Mouse (Mus musculus): ENCODE measurements around the gene Gfm2. TPM values are rescaled to one million over a fixed set of nuclear protein-coding genes. Genes with fewer than 3 reads are reported as not detected.
A peak's percentile ranks its signal among the peaks of the same experiment; 100 is the strongest.
"Not testable (repeated sequence)": the region's sequence is repeated elsewhere in the genome, so short reads cannot be mapped to it uniquely, and the experiment has no call there.

Gfm2 gene
- 9.1 and 15.5 TPM in 2 replicates for polyA plus RNA-seq (2011; ENCODE audit: insufficient read depth, insufficient read length, low replicate concordance, missing spikeins)

DNA sequence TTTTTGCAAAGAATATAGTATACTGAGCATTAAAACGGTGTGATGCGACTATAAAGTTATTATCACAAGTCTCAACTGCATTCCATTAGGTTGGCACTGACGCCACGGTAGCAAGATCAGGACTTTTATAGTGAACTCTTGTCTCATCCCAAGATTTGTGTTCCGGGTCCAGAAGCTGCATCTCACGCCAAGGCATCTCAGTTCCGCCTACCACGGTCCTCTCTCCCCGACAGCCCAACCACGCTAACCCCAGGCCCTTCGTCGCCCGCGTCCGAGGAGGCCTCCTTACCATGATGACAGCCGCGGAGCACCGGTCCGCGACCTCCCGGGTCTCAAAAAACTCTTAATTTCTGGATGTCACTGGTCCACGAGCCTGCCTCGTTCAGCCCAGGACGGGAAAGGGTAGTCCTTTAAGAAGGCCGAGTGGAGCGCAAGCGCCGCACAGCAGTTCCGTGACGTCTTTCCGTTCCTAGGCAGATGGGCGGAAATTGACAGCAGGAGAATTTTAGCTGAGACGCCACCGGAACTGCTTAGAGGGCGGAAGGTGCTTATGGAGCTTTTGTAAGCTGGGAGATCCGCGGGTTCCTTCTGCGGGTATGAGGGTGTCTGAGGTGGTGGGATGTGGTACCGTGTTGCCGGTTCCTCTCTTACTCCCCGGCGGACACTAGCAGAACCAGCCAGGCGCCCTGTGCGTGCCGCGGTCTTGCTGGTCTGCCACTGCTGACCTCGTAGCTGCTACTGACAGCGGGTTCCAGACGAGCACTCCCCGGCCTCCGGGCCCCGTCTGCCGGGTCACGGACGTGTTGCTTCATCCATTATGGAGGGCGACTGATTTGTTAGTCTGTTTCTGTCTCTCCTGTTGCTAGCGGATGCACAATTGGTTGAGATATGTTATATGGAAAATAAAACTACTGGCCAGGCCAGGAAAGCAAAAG lies at the start of gene Gfm2, which contains the start of gene Nsa2:
Gene Gfm2 (plus strand): TSS at position 472 of the 935 bp plus-strand sequence.
Gene Nsa2 (minus strand): TSS at position 472 of the 935 bp plus-strand sequence.
- H3K4me1 ChIP-seq (ENCODE audit: control insufficient read depth, insufficient read depth, low read length) = no peaks in the 10 kb centered on the region
- H3K27ac ChIP-seq (ENCODE audit: control insufficient read depth, insufficient read depth, low read depth, low read length, poor library complexity) = peak within 1 kb of the TSS; percentile 89
- under 1% methylated on average over 57 of the region's 57 CpGs for WGBS
- TF ChIP-seq POLR2A (IDR thresholded peaks at IDR 0.05; ENCODE audit: borderline replicate concordance, control insufficient read depth, low read depth, low read length) (peak; percentile 17; the same call in 1 of the 2 replicates), CTCF (IDR thresholded peaks at IDR 0.05; ENCODE audit: control insufficient read depth, insufficient read depth, low read length) (no peak)
- peak within 1 kb of the TSS; percentile 83 for H3K4me3 ChIP-seq (replicated peaks; ENCODE audit: control insufficient read depth, low read depth, low read length)

DNA sequence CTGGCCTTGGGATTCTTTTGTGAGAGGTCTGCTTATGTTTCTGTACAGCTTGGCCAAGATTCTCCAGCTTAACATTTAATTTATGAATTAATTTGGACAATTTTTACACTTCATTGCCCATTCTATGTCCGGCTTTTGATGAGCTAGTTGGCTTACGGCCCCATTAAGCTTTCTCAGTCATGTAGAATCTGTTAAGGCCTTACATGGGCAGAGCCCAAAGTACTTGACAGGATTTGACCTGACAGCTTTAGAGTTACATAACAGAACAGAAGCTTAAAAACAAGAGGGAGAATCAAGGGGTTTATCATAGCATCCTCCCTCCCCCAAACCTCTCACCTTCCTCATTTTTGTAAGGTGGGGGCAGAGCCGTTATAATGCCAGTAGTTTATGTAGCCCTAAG lies 49.6 kb upstream of the Gfm2 start:
- Histone ChIP-seq H3K4me1 (ENCODE audit: control insufficient read depth, insufficient read depth, low read length) (no peaks in the 10 kb centered on the region), H3K27ac (ENCODE audit: control insufficient read depth, insufficient read depth, low read depth, low read length, poor library complexity) (no peak overlapping the region), H3K4me3 (replicated peaks; ENCODE audit: control insufficient read depth, low read depth, low read length) (no peak overlapping the region)
- 78% methylated on average over 3 of the region's 3 CpGs for WGBS
- no peak for TF ChIP-seq POLR2A (IDR thresholded peaks at IDR 0.05; ENCODE audit: borderline replicate concordance, control insufficient read depth, low read depth, low read length)
- TF ChIP-seq CTCF (IDR thresholded peaks at IDR 0.05; ENCODE audit: control insufficient read depth, insufficient read depth, low read length) = no peak

DNA sequence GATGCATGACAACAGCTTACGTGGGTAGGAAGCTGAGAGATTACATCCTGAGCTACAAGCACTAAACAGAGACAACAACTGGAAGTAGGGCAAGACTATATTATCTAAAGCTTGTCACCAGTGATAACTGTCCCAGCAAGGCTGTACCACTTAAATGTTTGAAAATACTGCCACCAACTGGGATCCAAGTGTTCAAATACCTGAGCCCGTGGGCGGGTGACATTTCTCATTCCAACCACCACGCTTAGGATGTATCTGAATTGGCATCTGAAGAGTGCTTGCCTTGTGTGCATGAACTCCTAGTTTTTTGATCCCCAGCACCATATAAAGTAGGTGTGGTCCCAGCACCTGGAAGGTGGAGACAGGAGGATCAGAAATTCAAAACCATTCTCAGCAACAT lies 42.0 kb upstream of the Gfm2 start:
- Histone ChIP-seq H3K27ac (ENCODE audit: control insufficient read depth, insufficient read depth, low read depth, low read length, poor library complexity) (no peak overlapping the region), H3K4me3 (replicated peaks; ENCODE audit: control insufficient read depth, low read depth, low read length) (no peak overlapping the region), H3K4me1 (ENCODE audit: control insufficient read depth, insufficient read depth, low read length) (no peaks in the 10 kb centered on the region)
- 71% methylated on average over 4 of the region's 4 CpGs for WGBS
- no peak for TF ChIP-seq CTCF (IDR thresholded peaks at IDR 0.05; ENCODE audit: control insufficient read depth, insufficient read depth, low read length)
- no peak for TF ChIP-seq POLR2A (IDR thresholded peaks at IDR 0.05; ENCODE audit: borderline replicate concordance, control insufficient read depth, low read depth, low read length)

DNA sequence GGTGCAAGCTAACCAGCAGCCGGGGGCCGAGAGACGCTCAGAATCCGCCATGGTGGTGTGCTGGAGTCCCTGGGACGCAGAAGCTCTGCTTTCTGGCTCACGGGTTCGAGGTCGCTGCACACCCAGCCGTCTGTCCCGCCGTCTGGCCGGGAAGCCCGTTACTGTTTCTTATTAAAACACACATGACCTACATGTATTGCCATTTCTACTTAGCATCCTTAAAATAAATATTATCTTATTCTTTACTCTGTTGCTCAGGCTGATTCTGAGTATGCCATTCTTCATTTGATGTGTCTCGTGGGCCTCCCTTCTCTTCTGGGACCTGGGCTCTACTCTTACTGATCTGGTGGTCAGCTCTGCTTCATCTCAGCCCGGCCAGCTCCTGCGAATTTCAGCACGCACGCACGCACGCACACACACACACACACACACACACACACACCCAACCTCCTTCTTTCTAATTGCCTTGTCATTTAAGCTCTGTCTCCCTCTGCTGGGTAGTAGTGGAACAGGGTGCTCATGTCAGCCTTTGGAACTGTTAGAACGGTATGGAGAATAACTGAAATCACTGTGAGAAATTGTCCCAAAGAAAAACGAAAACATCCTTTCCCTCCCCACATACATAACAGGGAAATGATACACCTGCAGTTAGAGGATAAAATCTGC lies 38.4 kb upstream of the Gfm2 start, which contains the start of gene Gm6169:
Gene Gm6169 (minus strand): TSS at position 51 of the 666 bp plus-strand sequence.
- H3K27ac ChIP-seq (ENCODE audit: control insufficient read depth, insufficient read depth, low read depth, low read length, poor library complexity) = no peak within 1 kb of the TSS
- 61% methylated on average over 22 of the region's 22 CpGs for WGBS

DNA sequence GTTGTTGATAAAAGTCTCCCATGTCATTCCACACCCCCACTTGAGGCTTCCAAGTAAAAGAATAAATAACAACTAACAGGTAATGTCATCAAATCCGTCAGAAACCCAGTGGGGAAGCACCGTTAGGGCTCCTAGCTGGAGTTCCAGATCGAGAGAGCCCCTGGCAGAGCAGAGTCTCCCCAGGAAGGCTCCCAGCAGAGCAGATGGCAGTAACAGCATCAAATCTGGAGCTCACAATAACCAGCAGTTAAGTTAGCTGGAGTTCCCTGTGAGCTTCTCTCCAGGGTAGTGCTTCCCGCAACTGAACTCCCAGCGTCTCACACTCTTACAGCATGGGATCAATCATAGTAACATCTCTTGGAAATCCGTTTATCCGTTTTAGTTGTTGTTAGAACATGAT lies 32.7 kb upstream of the Gfm2 start:
- H3K27ac ChIP-seq (ENCODE audit: control insufficient read depth, insufficient read depth, low read depth, low read length, poor library complexity) = no peak overlapping the region
- TF ChIP-seq CTCF (IDR thresholded peaks at IDR 0.05; ENCODE audit: control insufficient read depth, insufficient read depth, low read length) (no peak), POLR2A (IDR thresholded peaks at IDR 0.05; ENCODE audit: borderline replicate concordance, control insufficient read depth, low read depth, low read length) (no peak)
- no peak overlapping the region for H3K4me3 ChIP-seq (replicated peaks; ENCODE audit: control insufficient read depth, low read depth, low read length)
- no peaks in the 10 kb centered on the region; the same call in 1 of the 2 replicates for H3K4me1 ChIP-seq (ENCODE audit: control insufficient read depth, insufficient read depth, low read length)
- 83% methylated on average over 7 of the region's 7 CpGs for WGBS

More for the DNA sequence above, 38.4 kb upstream of the Gfm2 start, which contains the start of gene Gm6169:
- TF ChIP-seq POLR2A (IDR thresholded peaks at IDR 0.05; ENCODE audit: borderline replicate concordance, control insufficient read depth, low read depth, low read length) = no peak
- TF ChIP-seq CTCF (IDR thresholded peaks at IDR 0.05; ENCODE audit: control insufficient read depth, insufficient read depth, low read length) = no peak
- H3K4me1 ChIP-seq (ENCODE audit: control insufficient read depth, insufficient read depth, low read length) = no peaks in the 10 kb centered on the region; the same call in 1 of the 2 replicates
- H3K4me3 ChIP-seq (replicated peaks; ENCODE audit: control insufficient read depth, low read depth, low read length) = no peak within 1 kb of the TSS

DNA sequence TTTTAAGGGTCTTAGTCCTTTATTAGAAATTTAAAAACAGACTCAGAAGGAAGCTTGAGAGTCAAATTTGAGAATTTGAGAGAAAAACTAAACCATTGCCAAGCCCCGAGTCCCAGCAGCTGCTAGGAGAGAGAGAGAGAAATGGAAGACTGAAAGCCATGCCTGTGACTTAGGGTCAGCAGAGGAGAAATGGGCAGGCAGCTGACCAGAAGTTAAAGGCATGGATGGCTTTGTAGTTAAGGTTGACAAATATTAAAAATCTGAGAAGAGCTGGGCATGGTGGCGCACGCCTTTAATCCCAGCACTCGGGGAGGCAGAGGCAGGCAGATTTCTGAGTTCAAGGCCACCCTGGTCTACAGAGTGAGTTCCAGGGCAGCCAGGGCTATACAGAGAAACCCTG lies 30.0 kb upstream of the Gfm2 start:
- 84% methylated on average over 4 of the region's 4 CpGs for WGBS
- H3K4me3 ChIP-seq (replicated peaks; ENCODE audit: control insufficient read depth, low read depth, low read length); H3K4me1 ChIP-seq (ENCODE audit: control insufficient read depth, insufficient read depth, low read length); H3K27ac ChIP-seq (ENCODE audit: control insufficient read depth, insufficient read depth, low read depth, low read length, poor library complexity): not testable (repeated sequence)

DNA sequence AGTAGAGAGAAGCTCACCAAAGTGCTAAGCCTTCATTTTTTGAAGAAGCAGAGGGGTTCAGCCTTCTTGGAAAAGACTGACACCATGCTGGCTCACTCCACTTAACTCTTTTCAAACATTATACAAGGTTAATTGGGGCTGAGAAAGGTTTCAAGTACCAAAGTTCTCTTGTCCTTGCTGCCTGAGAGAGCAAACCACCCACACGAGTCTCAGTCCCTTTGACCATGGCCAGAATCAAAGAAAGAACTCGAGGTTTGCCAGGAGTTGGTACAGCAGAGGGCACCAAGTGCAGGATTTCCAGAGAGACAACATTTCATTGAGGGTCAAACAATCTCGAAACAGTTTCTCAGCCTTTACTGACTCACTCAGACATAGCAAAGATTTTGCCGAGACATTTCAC lies 28.7 kb upstream of the Gfm2 start:
- Histone ChIP-seq H3K4me1 (ENCODE audit: control insufficient read depth, insufficient read depth, low read length) (no peaks in the 10 kb centered on the region; the same call in 1 of the 2 replicates), H3K27ac (ENCODE audit: control insufficient read depth, insufficient read depth, low read depth, low read length, poor library complexity) (no peak overlapping the region), H3K4me3 (replicated peaks; ENCODE audit: control insufficient read depth, low read depth, low read length) (no peak overlapping the region)
- TF ChIP-seq POLR2A (IDR thresholded peaks at IDR 0.05; ENCODE audit: borderline replicate concordance, control insufficient read depth, low read depth, low read length) (no peak), CTCF (IDR thresholded peaks at IDR 0.05; ENCODE audit: control insufficient read depth, insufficient read depth, low read length) (no peak)
- 80% methylated on average over 4 of the region's 4 CpGs for WGBS

DNA sequence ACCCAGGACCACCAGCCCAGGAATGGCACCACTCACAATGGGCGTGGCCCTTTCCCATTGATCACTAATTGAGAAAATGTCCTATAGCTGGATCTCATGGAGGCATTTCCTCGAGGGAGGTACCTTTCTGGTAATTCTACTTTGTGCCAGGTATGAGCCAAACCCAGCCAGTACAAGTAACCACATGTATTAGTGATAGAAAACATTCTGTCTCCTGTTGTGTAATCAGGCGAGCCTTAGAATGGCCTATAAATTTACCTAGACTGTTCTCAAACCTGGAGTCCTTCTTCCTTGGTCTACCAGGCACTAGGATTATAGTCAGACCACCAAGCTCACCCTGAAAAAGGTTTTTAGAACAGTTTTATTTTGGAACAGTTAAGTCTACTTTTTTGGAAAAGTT lies 16.4 kb upstream of the Gfm2 start:
- H3K27ac ChIP-seq (ENCODE audit: control insufficient read depth, insufficient read depth, low read depth, low read length, poor library complexity) = no peak overlapping the region
- no peak for TF ChIP-seq CTCF (IDR thresholded peaks at IDR 0.05; ENCODE audit: control insufficient read depth, insufficient read depth, low read length)
- no peak for TF ChIP-seq POLR2A (IDR thresholded peaks at IDR 0.05; ENCODE audit: borderline replicate concordance, control insufficient read depth, low read depth, low read length)
- 60% methylated on average over 3 of the region's 3 CpGs for WGBS

DNA sequence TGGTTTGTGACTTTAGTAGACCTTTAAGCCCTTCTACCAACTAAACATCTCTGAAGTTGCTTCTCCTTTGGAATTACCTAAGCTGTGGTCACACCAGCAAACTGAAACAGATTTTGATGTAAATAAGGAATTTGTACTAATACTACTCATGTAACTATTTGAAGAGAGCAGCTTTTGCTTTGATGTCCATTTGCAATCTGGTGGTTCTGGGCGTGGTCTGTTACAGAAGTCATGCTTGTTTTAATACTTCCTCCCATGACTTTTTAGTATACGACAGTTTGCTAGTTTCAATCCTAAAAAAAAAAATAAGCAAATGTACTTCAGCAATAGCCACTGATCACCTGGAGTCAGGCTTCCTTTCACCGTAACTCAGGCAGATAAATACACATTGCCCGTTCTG lies 8.1 kb upstream of the Gfm2 start:
- H3K27ac ChIP-seq (ENCODE audit: control insufficient read depth, insufficient read depth, low read depth, low read length, poor library complexity); H3K4me1 ChIP-seq (ENCODE audit: control insufficient read depth, insufficient read depth, low read length); H3K4me3 ChIP-seq (replicated peaks; ENCODE audit: control insufficient read depth, low read depth, low read length): not testable (repeated sequence)
- WGBS = 80% methylated on average over 4 of the region's 4 CpGs

More for the DNA sequence above, 16.4 kb upstream of the Gfm2 start:
- Histone ChIP-seq H3K4me1 (ENCODE audit: control insufficient read depth, insufficient read depth, low read length) (no peaks in the 10 kb centered on the region), H3K4me3 (replicated peaks; ENCODE audit: control insufficient read depth, low read depth, low read length) (no peak overlapping the region)

DNA sequence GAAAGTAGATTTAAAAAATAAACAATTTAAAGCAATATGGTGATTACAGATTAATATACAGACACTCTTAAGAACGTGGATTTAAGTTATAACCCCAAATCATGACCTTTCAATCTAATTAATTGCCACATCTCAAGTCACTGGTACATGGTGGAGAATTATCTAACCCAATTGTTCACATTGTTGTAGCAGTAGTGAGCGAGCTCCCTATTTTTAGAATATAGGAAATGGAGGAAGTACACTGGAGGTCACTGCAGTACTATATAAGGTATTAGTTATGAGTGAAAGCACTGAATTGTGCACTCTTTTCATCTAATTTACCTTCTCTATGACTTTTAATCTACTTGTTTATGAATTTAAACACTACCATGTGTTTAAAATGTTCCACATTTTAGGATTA lies 7.3 kb upstream of the Gfm2 start:
- H3K27ac ChIP-seq (ENCODE audit: control insufficient read depth, insufficient read depth, low read depth, low read length, poor library complexity); H3K4me3 ChIP-seq (replicated peaks; ENCODE audit: control insufficient read depth, low read depth, low read length); H3K4me1 ChIP-seq (ENCODE audit: control insufficient read depth, insufficient read depth, low read length): not testable (repeated sequence)
- WGBS = no CpG with 5 or more reads among the region's 2 CpGs

DNA sequence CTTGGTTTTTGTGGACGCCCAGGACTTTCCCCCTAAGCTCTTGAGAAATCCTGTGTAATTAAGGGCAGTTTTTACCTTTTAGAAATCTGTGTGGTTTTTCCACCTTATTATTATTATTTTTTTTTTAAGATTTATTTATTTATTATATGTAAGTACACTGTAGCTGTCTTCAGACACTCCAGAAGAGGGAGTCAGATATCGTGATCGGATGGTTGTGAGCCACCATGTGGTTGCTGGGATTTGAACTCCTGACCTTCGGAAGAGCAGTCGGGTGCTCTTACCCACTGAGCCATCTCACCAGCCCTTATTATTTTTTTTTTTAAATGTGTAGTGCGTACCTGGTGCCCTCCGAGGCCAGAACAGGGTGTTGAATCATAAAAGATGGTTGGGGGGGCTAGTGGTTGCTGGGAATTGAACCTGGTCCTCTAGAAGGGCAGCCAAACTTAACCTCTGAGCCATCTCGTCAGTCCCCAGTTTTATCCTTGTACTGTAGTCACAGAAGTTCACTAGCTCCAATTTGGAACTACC lies 731 bp downstream of the Gfm2 start:
- whole genome bisulfite sequencing = 28% methylated on average over 8 of the region's 8 CpGs
- H3K4me1 ChIP-seq (ENCODE audit: control insufficient read depth, insufficient read depth, low read length); H3K27ac ChIP-seq (ENCODE audit: control insufficient read depth, insufficient read depth, low read depth, low read length, poor library complexity): not testable (repeated sequence)
- peak overlapping the region; percentile 83 for H3K4me3 ChIP-seq (replicated peaks; ENCODE audit: control insufficient read depth, low read depth, low read length)

All from bone marrow, adult 2 months (tissue).